Mouse (Mus musculus) skeletal muscle tissue, adult 2 months (tissue): ENCODE results near the gene Dag1.
A peak's percentile ranks its signal among the peaks of the same experiment; 100 is the strongest.

ENCODE experiments used
- DNase-seq: peaks from one replicate; pipeline ENCODE4 v3.0.0-alpha.2; 2012; ENCODE audit warnings: low read depth, low spot score

Dag1 gene

DNA sequence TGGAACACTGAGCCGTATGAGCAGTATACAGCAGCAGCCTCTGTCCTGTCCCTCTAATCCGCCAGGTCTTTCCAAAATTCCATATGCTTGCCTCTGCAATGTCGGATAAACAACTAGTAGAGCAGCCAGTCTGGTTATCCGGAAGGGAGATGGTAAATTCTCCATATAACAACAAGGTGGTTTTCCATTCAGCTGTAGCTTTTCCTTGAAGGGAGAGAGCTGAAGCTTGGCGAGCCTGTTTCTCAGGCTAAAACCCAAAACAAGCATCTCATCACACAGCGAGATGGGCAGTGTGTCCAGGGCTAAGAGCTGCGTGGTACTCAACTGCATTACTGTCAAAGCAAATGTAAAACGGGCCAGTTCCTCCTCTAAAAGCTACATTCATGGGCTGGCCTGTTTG, 75.2 kb downstream of the Dag1 start:
- no peak for DNase-seq

DNA sequence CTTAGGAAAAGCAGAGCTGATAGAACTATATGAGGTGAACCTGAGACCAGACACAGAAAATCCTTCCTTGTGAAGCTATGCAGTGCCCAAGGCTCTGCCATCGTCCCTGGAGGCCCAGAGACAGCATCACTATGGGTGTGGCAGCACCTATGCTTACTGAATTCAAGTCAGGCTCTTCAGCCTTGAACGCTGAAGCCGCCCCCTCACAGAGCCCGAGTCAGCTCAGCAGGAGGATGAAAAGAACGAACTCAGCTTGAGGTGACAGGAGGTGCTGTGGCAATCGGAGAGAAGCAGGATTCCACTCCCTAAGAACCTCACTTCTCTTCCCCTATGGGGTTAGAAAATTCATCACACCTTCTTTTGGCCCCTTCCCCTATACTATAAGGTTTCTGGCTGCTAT, 76.1 kb downstream of the Dag1 start:
- DNase-seq: no peak

DNA sequence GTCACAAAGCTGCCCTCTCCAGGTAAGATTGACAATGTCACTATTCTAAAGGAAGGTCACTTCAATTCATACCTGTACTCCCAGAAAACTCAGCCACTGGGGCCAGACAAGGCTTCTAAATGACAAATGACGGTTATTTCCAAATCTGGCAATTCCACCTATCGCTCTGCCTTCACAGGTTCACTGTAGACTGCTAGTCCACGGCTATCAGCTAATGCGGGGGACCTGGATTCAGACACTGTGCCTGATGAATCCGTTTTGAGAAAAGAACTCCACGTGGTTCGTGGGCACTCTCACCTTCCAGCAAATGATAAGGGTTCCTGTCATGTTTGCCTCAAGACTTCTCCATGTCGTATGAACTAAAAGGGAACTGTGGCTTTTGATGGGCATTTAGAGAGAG, 78.0 kb downstream of the Dag1 start:
- no peak for DNase-seq

DNA sequence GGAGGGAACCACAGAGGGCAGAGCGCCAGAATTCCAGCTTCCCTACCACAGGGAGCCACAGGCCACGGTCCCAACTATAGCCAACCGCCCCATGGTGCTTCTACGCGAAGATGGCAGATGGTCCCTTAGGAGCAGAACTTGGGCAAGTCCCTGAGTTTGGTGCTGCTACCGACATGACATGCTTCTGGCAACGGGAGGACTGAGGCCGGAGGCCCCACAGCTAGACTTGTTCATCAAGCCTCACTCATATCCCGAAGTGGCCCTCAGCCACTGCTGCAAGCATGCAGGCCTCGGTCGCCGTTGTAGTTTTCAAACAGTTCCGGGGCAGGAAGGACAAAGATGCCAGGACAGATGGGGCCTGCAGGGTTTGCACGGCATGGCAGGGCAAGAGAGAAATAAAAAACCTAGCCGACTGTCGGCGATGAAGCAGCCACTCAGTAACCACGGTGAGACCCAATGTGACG, 80.2 kb downstream of the Dag1 start:
- DNase-seq: no peak

DNA sequence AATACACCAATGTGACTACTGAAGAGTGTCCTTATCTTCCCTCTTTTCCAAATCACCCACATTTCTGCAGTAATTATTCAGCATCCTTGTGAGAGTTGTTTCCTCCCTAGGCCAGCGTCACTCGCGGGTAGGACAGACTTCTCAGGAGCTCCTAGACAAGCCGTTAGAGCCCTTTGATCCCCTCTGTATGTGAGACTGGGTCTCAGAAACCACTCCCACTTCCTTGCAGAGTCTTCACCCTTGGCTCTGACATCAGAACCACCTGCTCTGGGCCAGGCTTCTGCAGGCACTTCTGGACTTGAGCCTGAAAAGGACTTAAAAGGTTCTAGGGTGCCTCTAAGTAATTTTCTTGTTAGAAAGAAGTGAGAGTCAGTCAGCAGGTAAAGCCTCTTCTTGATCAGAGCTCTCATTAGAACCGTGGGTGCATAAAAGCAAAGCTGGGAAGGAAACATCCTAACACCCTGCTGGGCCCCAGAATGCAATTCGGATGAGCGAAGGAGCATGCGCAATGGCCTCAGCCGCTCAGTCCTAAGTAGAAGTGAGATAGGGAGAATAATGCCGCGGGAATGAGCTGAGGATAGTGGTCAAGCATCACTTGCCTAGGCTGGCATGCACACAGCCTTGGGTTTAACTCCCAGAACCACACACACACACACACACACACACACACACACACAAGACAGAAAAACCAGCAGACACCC, 80.8 kb downstream of the Dag1 start:
- DNase-seq: no peak

DNA sequence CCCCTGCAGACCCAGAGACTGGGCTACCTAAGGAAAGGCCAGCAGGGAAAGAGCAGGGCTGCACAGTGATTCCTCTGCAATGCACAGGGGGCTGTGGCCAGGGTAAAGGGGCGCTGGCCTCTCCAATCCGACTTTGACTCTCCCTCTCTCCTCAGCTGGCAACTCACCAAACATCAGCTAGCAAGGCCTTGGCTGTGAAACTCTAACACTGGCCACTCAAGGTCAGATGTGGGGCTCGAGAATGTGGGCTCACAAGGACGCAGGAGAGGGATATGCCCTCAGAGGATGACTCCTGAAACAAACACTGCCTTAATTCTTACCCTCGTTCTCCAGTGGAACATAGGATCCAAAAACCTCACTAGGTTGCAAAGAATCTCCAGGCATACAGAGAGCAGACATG, 85.4 kb downstream of the Dag1 start:
- no peak for DNase-seq

DNA sequence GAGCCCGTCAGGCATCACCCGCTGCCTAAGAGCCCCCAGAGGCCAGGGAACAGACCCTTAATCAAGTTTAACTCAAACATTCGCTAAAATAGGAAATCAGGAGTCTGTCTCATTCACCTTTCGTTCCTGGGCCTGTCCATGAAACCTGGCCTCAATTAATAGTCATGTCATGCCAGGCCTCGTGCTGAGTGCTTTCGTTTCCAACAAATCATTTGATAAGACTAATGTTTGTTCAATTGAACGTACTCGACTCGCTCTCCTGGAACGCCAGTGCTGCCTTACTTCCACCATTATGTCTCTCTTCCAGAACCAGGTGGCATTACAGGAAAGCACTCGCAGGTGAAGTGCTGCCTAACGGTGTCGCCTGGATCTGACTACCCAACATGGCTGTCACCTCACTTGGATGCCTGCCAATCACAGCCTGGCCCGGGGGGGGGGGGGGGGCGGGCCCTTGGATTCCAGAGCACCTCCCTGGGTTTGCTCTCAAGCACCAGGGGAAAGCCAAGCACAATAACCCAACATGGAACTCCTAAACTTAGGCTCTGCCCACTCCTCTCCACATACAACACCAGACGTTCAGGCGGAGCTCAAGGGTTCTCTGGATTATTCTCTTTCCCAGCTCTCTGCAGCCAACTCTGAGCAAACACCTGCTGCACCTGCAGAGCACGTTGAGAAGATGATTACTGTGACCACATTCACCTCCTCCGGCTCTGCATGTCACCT, 88.5 kb downstream of the Dag1 start:
- no peak for DNase-seq

DNA sequence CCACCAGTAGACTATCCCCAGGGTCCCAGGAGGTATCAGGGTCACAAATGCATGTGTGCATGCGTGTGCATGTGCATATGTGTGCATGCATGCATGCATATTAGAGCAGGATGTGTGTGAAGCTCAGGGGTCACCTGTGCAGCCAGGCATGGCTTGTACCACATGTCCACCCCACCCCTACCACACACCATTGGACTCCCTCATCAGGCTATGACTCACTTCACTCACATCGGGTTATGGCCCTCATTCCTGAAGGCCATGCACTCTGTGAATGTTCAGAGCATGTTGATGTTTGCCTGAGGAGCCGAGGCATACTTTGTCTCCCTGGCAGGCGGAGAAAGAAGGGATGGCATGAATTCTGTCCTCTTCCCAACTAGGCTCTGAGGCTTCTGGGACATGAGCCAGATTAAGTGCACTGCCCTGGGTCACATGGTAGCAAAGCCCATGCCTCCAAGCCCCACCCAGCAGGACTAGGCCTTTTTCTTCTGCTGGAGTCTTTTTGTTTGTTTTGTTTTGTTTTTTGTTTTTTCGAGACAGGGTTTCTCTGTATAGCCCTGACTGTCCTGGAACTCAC, 90.9 kb downstream of the Dag1 start:
- DNase-seq: peak; percentile 13

DNA sequence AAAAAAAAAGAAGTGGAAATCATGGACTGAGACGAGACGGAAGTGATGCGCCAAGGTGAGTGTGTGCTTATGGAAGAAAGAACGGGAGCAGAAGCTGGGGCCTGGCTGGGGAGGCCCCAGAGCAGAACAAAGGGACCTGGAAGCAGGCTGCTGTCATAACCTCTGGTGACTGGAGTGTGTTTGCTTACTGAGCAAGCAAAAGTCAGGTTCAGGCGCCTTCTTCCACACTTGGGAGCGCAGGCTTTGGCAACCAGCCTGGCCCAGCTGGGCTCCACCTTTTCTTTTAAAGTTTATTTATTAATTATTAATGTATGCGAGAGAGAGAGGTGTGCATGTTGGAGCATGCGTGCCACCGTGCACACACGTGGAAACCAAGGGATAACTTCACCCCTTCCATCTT, 94.0 kb downstream of the Dag1 start:
- no peak for DNase-seq

DNA sequence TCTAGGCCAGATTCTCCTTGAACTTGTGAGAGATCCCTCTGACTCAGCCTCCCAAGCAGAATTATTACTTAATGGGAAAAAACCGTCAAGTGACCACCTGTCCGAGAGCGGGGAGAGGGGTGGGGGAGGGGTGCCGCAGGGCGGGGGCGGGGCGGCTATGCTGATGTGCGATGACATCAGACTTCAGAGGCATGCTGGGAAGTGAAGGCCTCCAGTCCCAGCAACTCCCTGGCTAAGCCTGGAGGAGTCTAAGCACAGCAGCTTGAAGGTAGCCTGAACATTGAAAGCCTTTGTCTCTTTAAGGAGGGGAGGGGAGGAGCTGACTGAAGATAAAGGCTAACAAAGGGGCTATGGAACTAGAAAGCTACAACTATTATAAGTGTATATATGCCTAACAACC, 98.6 kb downstream of the Dag1 start:
- no peak for DNase-seq

DNA sequence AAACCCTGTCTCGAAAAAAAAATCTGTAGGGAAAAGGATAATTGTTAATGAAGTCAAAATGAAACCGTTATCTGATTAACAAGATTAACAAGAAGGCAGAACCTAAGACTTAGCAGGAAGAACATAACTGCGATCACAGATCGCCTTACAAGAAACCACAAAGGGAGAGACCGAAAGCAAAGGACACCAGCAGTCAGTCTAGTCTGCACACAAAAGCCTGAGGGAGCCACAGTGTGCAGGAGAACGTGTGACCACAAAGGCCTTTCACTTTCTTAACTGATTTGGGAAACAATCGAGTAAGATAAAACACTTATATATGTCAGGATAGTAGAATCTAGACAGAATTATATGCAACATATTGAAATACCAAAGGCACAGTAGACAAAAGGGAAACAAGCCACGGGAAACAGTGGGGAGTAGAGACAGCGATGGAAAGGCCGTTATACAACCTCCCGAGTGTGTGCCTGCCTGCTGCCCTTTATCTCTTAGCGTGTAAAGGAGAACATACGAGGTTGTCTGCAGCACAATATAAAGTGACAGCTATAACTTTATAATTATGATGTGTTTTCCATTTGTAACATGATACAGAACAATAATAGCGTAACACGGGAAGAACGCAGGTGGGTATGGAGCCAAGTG, 100.0 kb downstream of the Dag1 start:
- no peak for DNase-seq

DNA sequence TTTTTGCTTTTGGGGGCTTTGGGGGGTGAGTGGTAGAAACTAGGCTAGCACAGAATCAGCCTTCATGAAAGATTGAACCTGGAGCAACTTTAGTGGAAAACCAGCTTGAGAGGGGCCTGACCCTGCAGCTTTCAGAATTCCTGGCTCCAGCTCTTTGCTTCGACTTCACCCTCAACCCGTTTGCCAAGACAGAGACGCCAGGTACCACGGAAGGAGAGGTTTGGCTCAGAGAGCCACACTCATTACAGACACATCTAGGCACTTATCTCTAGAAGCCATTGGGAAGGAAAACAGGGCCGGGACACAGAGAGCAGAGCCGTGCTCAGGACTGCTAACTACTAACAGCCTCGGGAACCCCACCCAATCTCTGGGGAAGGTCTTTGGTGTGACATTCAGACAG, 105.9 kb downstream of the Dag1 start:
- no peak for DNase-seq

DNA sequence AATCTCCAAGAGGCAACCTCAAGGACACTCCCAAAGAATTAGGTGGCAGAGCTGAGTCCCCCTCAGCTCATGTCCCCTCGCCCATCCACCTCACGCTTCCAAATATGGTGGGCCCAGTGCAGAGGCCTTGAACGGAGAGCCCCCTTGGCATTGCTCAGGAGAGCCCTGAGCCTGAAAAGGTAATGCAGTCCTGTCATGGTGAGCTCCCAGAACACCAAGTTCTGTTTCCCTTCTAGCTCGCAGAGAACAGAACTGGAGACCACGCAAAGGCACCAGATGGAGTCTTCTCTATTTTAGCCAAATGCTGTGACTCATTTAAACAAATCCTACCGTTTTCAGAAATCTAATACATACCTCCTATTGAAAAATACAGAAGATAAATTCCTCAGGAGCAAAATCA, 106.3 kb downstream of the Dag1 start:
- no peak for DNase-seq

DNA sequence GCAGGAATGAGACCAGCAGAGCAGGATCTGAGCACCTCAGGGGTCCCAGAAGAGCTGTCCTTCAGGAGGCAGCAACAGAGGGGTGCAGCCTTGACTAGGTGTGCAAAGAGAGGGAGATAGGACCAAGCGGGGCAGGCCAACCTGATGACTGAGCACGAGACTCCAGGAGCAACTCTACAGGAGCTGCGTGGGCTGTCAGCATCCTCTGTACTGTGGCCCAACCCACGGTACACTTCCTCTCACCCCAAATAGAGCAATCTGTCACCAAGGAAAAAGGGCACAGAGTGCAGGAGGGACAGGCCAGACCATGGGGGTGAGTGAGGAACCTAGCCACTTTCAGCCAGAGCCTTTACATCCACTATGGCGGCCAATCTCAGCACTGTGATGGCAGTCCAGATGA, 107.0 kb downstream of the Dag1 start:
- DNase-seq: no peak

DNA sequence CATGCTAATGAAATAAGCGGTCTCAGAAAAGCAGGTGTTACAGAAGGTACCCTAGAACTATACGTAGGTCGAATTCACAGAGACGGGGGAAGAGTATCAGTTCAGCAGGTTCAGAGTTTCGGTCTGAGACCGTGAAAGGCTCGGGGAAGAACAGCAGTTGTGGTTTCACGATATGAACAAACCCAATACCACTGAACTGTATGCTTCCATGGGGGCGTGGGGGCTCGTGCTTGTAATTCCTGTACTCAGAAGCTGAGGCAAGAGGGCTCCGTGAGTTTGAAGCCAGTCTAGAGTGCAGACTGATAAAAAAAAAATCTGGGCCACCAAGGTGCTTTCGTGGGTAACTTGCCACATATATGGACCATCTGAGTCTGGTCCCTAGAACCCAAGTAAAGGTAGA, 108.9 kb downstream of the Dag1 start:
- DNase-seq: no peak
